Mouse (Mus musculus) midbrain, embryonic 16.5 days (tissue): Measurements from ENCODE around the gene Vps53. TPM values are rescaled to one million over a fixed set of nuclear protein-coding genes. Genes with fewer than 3 reads are reported as not detected.

Experiments used
- ATAC-seq: fragments of 200-750 bp; cut with Nextera tagmentation; 2 replicates; pipeline ENCODE4 v1.8.0; 2017; ENCODE audit warnings: moderate TSS enrichment
- H3K27ac ChIP-seq: fragments of 300-500 bp; sonication (generic); 2 replicates; pipeline ENCODE4 v1.5.1; 2014; ENCODE audit warnings: mild to moderate bottlenecking, low read length, mixed read lengths
- H3K27me3 ChIP-seq: fragments of 300-500 bp; sonication (generic); 2 replicates; pipeline ENCODE4 v1.6.1; 2014; ENCODE audit warnings: low read depth, low read length, mixed read lengths; ENCODE audit not compliant: control insufficient read depth, insufficient read depth
- H3K36me3 ChIP-seq: fragments of 300-500 bp; sonication (generic); 2 replicates; pipeline ENCODE4 v1.6.1; 2014; ENCODE audit warnings: mild to moderate bottlenecking, low read length, moderate library complexity, mixed read lengths; ENCODE audit not compliant: control insufficient read depth, insufficient read depth
- H3K4me1 ChIP-seq: fragments of 300-500 bp; sonication (generic); 2 replicates; pipeline ENCODE4 v1.6.1; 2014; ENCODE audit warnings: mild to moderate bottlenecking, low read length, mixed read lengths; ENCODE audit not compliant: control insufficient read depth, insufficient read depth
- H3K4me2 ChIP-seq: fragments of 300-500 bp; sonication (generic); 2 replicates; pipeline ENCODE4 v1.6.1; 2014; ENCODE audit warnings: mild to moderate bottlenecking, low read length, mixed read lengths
- H3K4me3 ChIP-seq: fragments of 300-500 bp; sonication (generic); 2 replicates; pipeline ENCODE4 v1.5.1; 2014; ENCODE audit warnings: low read depth, mild to moderate bottlenecking, low read length, moderate library complexity, mixed read lengths
- H3K9ac ChIP-seq: fragments of 300-500 bp; sonication (generic); 2 replicates; pipeline ENCODE4 v1.6.1; 2014; ENCODE audit warnings: low read depth, low read length, mixed read lengths
- H3K9me3 ChIP-seq: fragments of 300-500 bp; sonication (generic); replicated peaks from 2 replicates; pipeline ENCODE4 v1.6.1; 2014; ENCODE audit warnings: mild to moderate bottlenecking, low read length, mixed read lengths; ENCODE audit not compliant: control insufficient read depth, poor library complexity, severe bottlenecking
- WGBS: fragments of 180-500 bp; shearing (Covaris S2); extraction: QIAGEN DNeasy Blood & Tissue Kit; methylation state at CpG from one replicate; pipeline ENCODE4 v1.1.7; 2014; 5-methylcytosine and 5-hydroxymethylcytosine counted together
- polyA plus RNA-seq: library from polyadenylated mRNA; unstranded; fragments of >200 nt; fragmentation: Nextera tagmentation; extraction: Ambion mirVana; gene quantifications from 2 replicates; pipeline ENCODE4 v1.2.1, GENCODE M21; 2015

Vps53 gene
- 70.9 and 72.3 TPM in 2 replicates for polyA plus RNA-seq

- Histone ChIP-seq H3K4me1 (peaks cover 9% of the 10 kb centered on the region), H3K9me3 (no peaks in the 10 kb centered on the region)
- WGBS, result under 1% methylated on average over 37 of the region's 37 CpGs
Measured at GRCm38 (mm10) chr11:76179495-76180145, at the start of gene Vps53, which contains the start of gene Fam57a. TSS of gene Vps53 (minus strand) at chr11:76179647. TSS of gene Fam57a (plus strand) at chr11:76179671.

GRCm38 (mm10) chr11:76225051-76225450 is 45.6 kb upstream of the Vps53 start:
- Histone ChIP-seq H3K9ac (no peak overlapping the region), H3K27ac (no peak overlapping the region), H3K4me1 (no peaks in the 10 kb centered on the region), H3K9me3 (no peaks in the 10 kb centered on the region), H3K4me3 (no peak overlapping the region), H3K36me3 (peaks cover 22% of the 10 kb centered on the region), H3K4me2 (no peak overlapping the region), H3K27me3 (no peaks in the 10 kb centered on the region)
- no peak for ATAC-seq

More at GRCm38 (mm10) chr11:76179495-76180145, at the start of gene Vps53, which contains the start of gene Fam57a:
- peak within 1 kb of the TSS; percentile 84 for H3K27ac ChIP-seq
- peak within 1 kb of the TSS; percentile 77 for H3K9ac ChIP-seq
- no peaks in the 10 kb centered on the region for H3K27me3 ChIP-seq
- H3K36me3 ChIP-seq, result no peaks in the 10 kb centered on the region
- ATAC-seq, result peak; percentile 95
- H3K4me3 ChIP-seq, result peak within 1 kb of the TSS; percentile 92
- H3K4me2 ChIP-seq, result peak within 1 kb of the TSS; percentile 69

GRCm38 (mm10) chr11:76224631-76225030 is 45.2 kb upstream of the Vps53 start:
- Histone ChIP-seq H3K9ac (no peak overlapping the region), H3K4me2 (no peak overlapping the region), H3K36me3 (peaks cover 22% of the 10 kb centered on the region), H3K9me3 (no peaks in the 10 kb centered on the region), H3K27ac (no peak overlapping the region), H3K4me3 (no peak overlapping the region), H3K27me3 (no peaks in the 10 kb centered on the region), H3K4me1 (no peaks in the 10 kb centered on the region)
- WGBS, result 94% methylated on average over 5 of the region's 5 CpGs
- ATAC-seq, result no peak

- Histone ChIP-seq H3K4me2 (peak within 1 kb of the TSS; percentile 78), H3K27ac (peak within 1 kb of the TSS; percentile 93), H3K36me3 (peaks cover 9% of the 10 kb centered on the region; the same call in 1 of the 2 replicates), H3K4me1 (peaks cover 9% of the 10 kb centered on the region), H3K9me3 (no peaks in the 10 kb centered on the region), H3K9ac (peak within 1 kb of the TSS; percentile 90), H3K27me3 (no peaks in the 10 kb centered on the region), H3K4me3 (peak within 1 kb of the TSS; percentile 94)
- peak; percentile 99 for ATAC-seq
- 0% methylated on average over 30 of the region's 35 CpGs for WGBS
Measured at GRCm38 (mm10) chr11:76217390-76217800, 37.9 kb upstream of the Vps53 start, which contains the start of the genes Dbil5 and Gemin4. TSS of gene Dbil5 (plus strand) at chr11:76217608. TSS of gene Gemin4 (minus strand) at chr11:76217664.

- H3K4me3 ChIP-seq, result peak overlapping the region; percentile 94
- peak overlapping the region; percentile 78 for H3K4me2 ChIP-seq
- H3K27me3 ChIP-seq, result no peaks in the 10 kb centered on the region
- ATAC-seq, result peak; percentile 52
- 3% methylated on average over 33 of the region's 33 CpGs for WGBS
- H3K9ac ChIP-seq, result peak overlapping the region; percentile 90
- H3K9me3 ChIP-seq, result no peaks in the 10 kb centered on the region
- peaks cover 9% of the 10 kb centered on the region; the same call in 1 of the 2 replicates for H3K36me3 ChIP-seq
- peak overlapping the region; percentile 93 for H3K27ac ChIP-seq
- H3K4me1 ChIP-seq, result peaks cover 9% of the 10 kb centered on the region
Measured at GRCm38 (mm10) chr11:76216681-76217389, 37.4 kb upstream of the Vps53 start.

GRCm38 (mm10) chr11:76216049-76216540 is 36.6 kb upstream of the Vps53 start:
- Histone ChIP-seq H3K27me3 (no peaks in the 10 kb centered on the region), H3K9me3 (no peaks in the 10 kb centered on the region), H3K36me3 (peaks cover 3% of the 10 kb centered on the region; the same call in 1 of the 2 replicates), H3K9ac (no peak overlapping the region; the same call in 1 of the 2 replicates), H3K4me1 (peaks cover 9% of the 10 kb centered on the region), H3K27ac (no peak overlapping the region), H3K4me3 (no peak overlapping the region; the same call in 1 of the 2 replicates), H3K4me2 (peak overlapping the region; percentile 78)
- no peak for ATAC-seq
- 98% methylated on average over 5 of the region's 5 CpGs for WGBS

- Histone ChIP-seq H3K4me1 (peaks cover 9% of the 10 kb centered on the region), H3K27ac (no peak overlapping the region), H3K4me2 (no peak overlapping the region), H3K27me3 (no peaks in the 10 kb centered on the region), H3K36me3 (peaks cover 4% of the 10 kb centered on the region; the same call in 1 of the 2 replicates), H3K9ac (no peak overlapping the region), H3K9me3 (no peaks in the 10 kb centered on the region), H3K4me3 (no peak overlapping the region)
- 97% methylated on average over 2 of the region's 2 CpGs for WGBS
- no peak for ATAC-seq
Measured at GRCm38 (mm10) chr11:76215011-76215410, 35.6 kb upstream of the Vps53 start.

GRCm38 (mm10) chr11:76213841-76214240 is 34.4 kb upstream of the Vps53 start:
- ATAC-seq, result no peak

More at GRCm38 (mm10) chr11:76213841-76214240, 34.4 kb upstream of the Vps53 start:
- Histone ChIP-seq H3K4me2 (no peak overlapping the region), H3K9me3 (no peaks in the 10 kb centered on the region), H3K4me1 (peaks cover 9% of the 10 kb centered on the region), H3K9ac (no peak overlapping the region), H3K27me3 (no peaks in the 10 kb centered on the region), H3K4me3 (no peak overlapping the region), H3K36me3 (peaks cover 7% of the 10 kb centered on the region; the same call in 1 of the 2 replicates), H3K27ac (no peak overlapping the region)
- 24% methylated on average over 5 of the region's 5 CpGs for WGBS
